Mouse (Mus musculus) cerebellum, adult 2 months (tissue): ENCODE results near the gene Samm50.

Experiments used
- CTCF ChIP-seq: fragments of 200-500 bp; IDR thresholded peaks from 2 replicates; pipeline ENCODE4 v1.5.1; 2011; ENCODE audit warnings: low read depth, mild to moderate bottlenecking, control low read depth, low read length, moderate library complexity, borderline replicate concordance; ENCODE audit not compliant: insufficient read depth
- POLR2A ChIP-seq: fragments of 200-500 bp; IDR thresholded peaks from 2 replicates; pipeline ENCODE4 v1.6.1; 2011; ENCODE audit warnings: low read length, control low read depth, borderline replicate concordance; ENCODE audit not compliant: insufficient read depth

DNA sequence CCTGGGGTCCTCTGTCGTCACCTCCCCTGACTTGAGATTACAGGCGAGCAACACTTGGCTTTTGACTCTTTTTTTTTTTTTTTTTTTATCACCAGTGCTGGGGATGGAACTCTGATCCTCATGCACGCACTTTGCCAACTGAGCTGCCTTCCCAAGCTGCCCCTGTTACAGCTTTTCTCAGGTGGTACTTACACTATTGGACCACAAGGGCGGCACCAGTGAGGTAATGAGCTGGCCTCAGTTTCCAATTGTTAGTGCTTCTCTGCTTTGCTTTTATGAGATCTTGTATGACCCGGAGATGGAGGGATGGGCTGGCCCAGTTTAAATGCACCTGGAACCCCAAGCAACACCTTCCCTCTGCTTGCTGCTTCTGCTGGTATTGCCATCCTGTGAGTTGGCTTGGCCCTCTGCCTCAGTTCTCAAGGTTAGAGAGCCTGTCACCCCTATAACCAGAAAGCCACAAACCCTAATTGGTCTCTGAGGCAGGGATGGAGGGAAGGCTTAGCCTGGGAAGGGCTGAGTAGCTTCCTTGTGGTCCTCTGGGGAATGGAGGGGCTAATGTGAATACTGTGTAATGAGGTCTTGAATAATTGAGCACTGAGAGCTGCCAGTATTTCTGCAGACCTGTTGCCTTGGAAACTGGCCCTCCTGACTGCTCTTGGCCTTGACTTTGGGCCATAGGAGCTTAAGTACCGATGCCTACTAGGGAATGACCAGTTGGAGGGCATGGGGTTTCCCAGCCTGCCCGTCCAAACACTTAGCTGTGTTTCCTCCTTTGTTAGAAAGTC, 42.9 kb downstream of the Samm50 start:
- no peak for TF ChIP-seq CTCF
- TF ChIP-seq POLR2A: no peak
